Comparison of ENCODE assay signal across 8 mouse cellular contexts in genomic region chr2:30435326-30436155, GRCm38 (mm10). TPM values are rescaled to one million over a fixed set of nuclear protein-coding genes. Genes with fewer than 3 reads are reported as not detected.
DNase-seq lines count a peak whose midpoint lies in the region; ATAC-seq and TF ChIP-seq lines count a peak whose summit lies in the region.

No protein-coding gene starts in this region.

- peak; percentile 99 for TF ChIP-seq EP300 in heart, adult 2 months (IDR thresholded peaks at IDR 0.05; ENCODE audit: insufficient read depth, low read depth, low read length)

- no peaks in the 10 kb centered on the region for H3K79me2 ChIP-seq in heart, adult 2 months (replicated peaks; ENCODE audit: control insufficient read depth, insufficient read depth, low read length)

- H3K27me3 ChIP-seq in heart, adult 2 months (ENCODE audit: control insufficient read depth, insufficient read depth, low read length), result no peaks in the 10 kb centered on the region
- no peaks in the 10 kb centered on the region for H3K27me3 ChIP-seq in midbrain, postnatal 0 days (ENCODE audit: insufficient read depth, low read length)
- no peaks in the 10 kb centered on the region for H3K27me3 ChIP-seq in splenic B cell, adult 2 months (ENCODE audit: control insufficient read depth, insufficient read depth, low read length, poor library complexity, severe bottlenecking)

- peak; percentile 58 for TF ChIP-seq CTCF in heart, adult 2 months (IDR thresholded peaks at IDR 0.05)
- TF ChIP-seq CTCF in midbrain, postnatal 0 days (IDR thresholded peaks at IDR 0.05), result peak; percentile 97

- H3K4me1 ChIP-seq in heart, adult 2 months (ENCODE audit: control insufficient read depth, insufficient read depth, low read length), result peaks cover 6% of the 10 kb centered on the region
- H3K4me1 ChIP-seq in midbrain, postnatal 0 days (ENCODE audit: insufficient read depth, low read length), result no peaks in the 10 kb centered on the region

- 50% methylated on average over 5 of the region's 5 CpGs for WGBS in heart, adult 2 months
- WGBS in midbrain, postnatal 0 days, result 54% methylated on average over 5 of the region's 5 CpGs

- no peak overlapping the region for H3K4me3 ChIP-seq in heart, adult 2 months
- no peak overlapping the region for H3K4me3 ChIP-seq in midbrain, postnatal 0 days (ENCODE audit: low read depth, low read length)

- 0 out of 2 replicates have a peak, but pooled peaks have one; percentile 24 for TF ChIP-seq POLR2A in heart, adult 2 months (IDR thresholded peaks at IDR 0.05; ENCODE audit: insufficient read depth, low read depth, low read length)

- H3K27ac ChIP-seq in heart, adult 2 months, result peak overlapping the region; percentile 55
- no peak overlapping the region for H3K27ac ChIP-seq in midbrain, postnatal 0 days (ENCODE audit: low read depth, low read length)

- intact Hi-C loops in heart, adult 2 months (cut with DNase I), result loop anchor here (1.0 kb wide), 2 partner anchors 359 to 499 kb away; no protein-coding TSS in a partner anchor

- no peaks in the 10 kb centered on the region for H3K9me3 ChIP-seq in midbrain, postnatal 0 days (ENCODE audit: low read length)

- no peak overlapping the region for H3K4me2 ChIP-seq in midbrain, postnatal 0 days (ENCODE audit: low read depth, low read length, poor library complexity, severe bottlenecking)

- no peak overlapping the region for H3K9ac ChIP-seq in heart, adult 2 months (ENCODE audit: low read depth, low read length)
- H3K9ac ChIP-seq in midbrain, postnatal 0 days (replicated peaks; ENCODE audit: low read length, poor library complexity, severe bottlenecking), result no peak overlapping the region

- no peaks in the 10 kb centered on the region for H3K36me3 ChIP-seq in heart, adult 2 months (ENCODE audit: control insufficient read depth, insufficient read depth, low read length)
- H3K36me3 ChIP-seq in midbrain, postnatal 0 days (ENCODE audit: insufficient read depth, low read length), result peaks cover 64% of the 10 kb centered on the region
- peaks cover 16% of the 10 kb centered on the region for H3K36me3 ChIP-seq in splenic B cell, adult 2 months (ENCODE audit: control insufficient read depth, insufficient read depth, low read length, poor library complexity, severe bottlenecking)

- ATAC-seq in activated CD4-positive, CD25-positive, alpha-beta regulatory T cell, adult 4 months, result peak; percentile 78
- 0 out of 2 replicates have a peak, but pooled peaks have one; percentile 52 for ATAC-seq in midbrain, postnatal 0 days (ENCODE audit: low FRiP score)

- peak; percentile 84 to 86 for DNase-seq in B cell, adult 2 months
- DNase-seq in embryo, embryonic 10.5 days (ENCODE audit: low spot score), result peak; percentile 88
- peak; percentile 72 to 79 for DNase-seq in heart, adult 2 months
- DNase-seq in kidney, adult 8-10 months, result peak; percentile 58 to 76
- peak; percentile 72 for DNase-seq in liver
- peak; percentile 84 for DNase-seq in midbrain, postnatal 0 days (ENCODE audit: low spot score)
- DNase-seq in splenic B cell, adult 2 months (ENCODE audit: low read depth, low spot score), result peak; percentile 89

RNA-seq across cellular contexts. Expression of gene Ptpa, which starts 19.7 kb away (rescaled TPM):
- 10 to 100 TPM; 46.4 to 73.2 TPM for polyA plus RNA-seq in activated CD4-positive, CD25-positive, alpha-beta regulatory T cell, adult 4 months (2017; shearing (Covaris generic))
- total RNA-seq in heart, adult 2 months (2021), result 10 to 100 TPM; 82.7 to 91.2 TPM
- 88.7 and 107 TPM in 2 replicates for polyA plus RNA-seq in heart, adult 2 months (2012; rRNA removed)
- 139 and 147 TPM in 2 replicates for total RNA-seq in midbrain, postnatal 0 days (2014; rRNA removed)
- polyA plus RNA-seq in midbrain, postnatal 0 days (2015; fragmentation: Nextera tagmentation; extraction: Ambion mirVana), result 138 and 141 TPM in 2 replicates

RNA-seq across cellular contexts. Expression of gene Crat, which starts 19.9 kb away (rescaled TPM):
- 1 to 10 TPM; 2.9 to 3.5 TPM for polyA plus RNA-seq in activated CD4-positive, CD25-positive, alpha-beta regulatory T cell, adult 4 months (2017; shearing (Covaris generic))
- 100 to 1,000 TPM; 452 to 542 TPM for total RNA-seq in heart, adult 2 months (2021)
- 695 and 713 TPM in 2 replicates for polyA plus RNA-seq in heart, adult 2 months (2012; rRNA removed)
- 32.6 and 38.0 TPM in 2 replicates for total RNA-seq in midbrain, postnatal 0 days (2014; rRNA removed)
- 24.9 and 27.4 TPM in 2 replicates for polyA plus RNA-seq in midbrain, postnatal 0 days (2015; fragmentation: Nextera tagmentation; extraction: Ambion mirVana)

RNA-seq across cellular contexts. Expression of gene Ier5l, which starts 38.5 kb away (rescaled TPM):
- polyA plus RNA-seq in activated CD4-positive, CD25-positive, alpha-beta regulatory T cell, adult 4 months (2017; shearing (Covaris generic)), result under 1 TPM in 1 of 2 experiments, not detected in 1; 0.16 TPM
- total RNA-seq in heart, adult 2 months (2021), result 1 to 10 TPM; 2.8 to 3.0 TPM
- polyA plus RNA-seq in heart, adult 2 months (2012; rRNA removed), result 3.4 and 5.6 TPM in 2 replicates
- total RNA-seq in midbrain, postnatal 0 days (2014; rRNA removed), result 23.6 and 28.2 TPM in 2 replicates
- polyA plus RNA-seq in midbrain, postnatal 0 days (2015; fragmentation: Nextera tagmentation; extraction: Ambion mirVana), result 2.6 and 3.2 TPM in 2 replicates

RNA-seq across cellular contexts. Expression of gene Dolpp1, which starts 43.5 kb away (rescaled TPM):
- 10 to 100 TPM; 15.3 to 18.3 TPM for polyA plus RNA-seq in activated CD4-positive, CD25-positive, alpha-beta regulatory T cell, adult 4 months (2017; shearing (Covaris generic))
- total RNA-seq in heart, adult 2 months (2021), result 1 to 10 TPM; 5.9 to 9.0 TPM
- 23.5 and 25.1 TPM in 2 replicates for polyA plus RNA-seq in heart, adult 2 months (2012; rRNA removed)
- total RNA-seq in midbrain, postnatal 0 days (2014; rRNA removed), result 96.2 and 103 TPM in 2 replicates
- polyA plus RNA-seq in midbrain, postnatal 0 days (2015; fragmentation: Nextera tagmentation; extraction: Ambion mirVana), result 56.6 and 59.7 TPM in 2 replicates

Comparison
In these comparisons a context has a peak if more than half of its experiments do, and no peak if none do; other contexts are left out.
1. RNA of gene Crat, which starts 19.9 kb away (polyA plus RNA-seq): 695 to 713 TPM in heart, adult 2 months; 24.9 to 27.4 TPM in midbrain, postnatal 0 days and 2.9 to 3.5 TPM in activated CD4-positive, CD25-positive, alpha-beta regulatory T cell, adult 4 months; every median in the first group is over 10 times any median in the second.
2. Peak in every context shown above with its lines, with median percentiles within 50 percentile points of each other: DNase-seq.